Mouse (Mus musculus) limb, embryonic 14.5 days (tissue): ENCODE data around the gene Plxna1. TPM values are rescaled to one million over a fixed set of nuclear protein-coding genes. Genes with fewer than 3 reads are reported as not detected.

Experiments
- ATAC-seq: fragments of 200-750 bp; cut with Nextera tagmentation; 2 replicates; pipeline ENCODE4 v1.8.0; 2017; ENCODE audit warnings: low read depth, moderate number of reproducible peaks, moderate TSS enrichment; ENCODE audit not compliant: low FRiP score
- DNase-seq: peaks from one replicate; pipeline ENCODE4 v3.0.0-alpha.2; 2015; ENCODE audit warnings: low spot score
- H3K27ac ChIP-seq: fragments of 300-500 bp; sonication (generic); replicated peaks from 2 replicates; pipeline ENCODE4 v1.5.1; 2014; ENCODE audit warnings: low read depth, mild to moderate bottlenecking, low read length, moderate library complexity, mixed read lengths
- H3K27me3 ChIP-seq: fragments of 300-500 bp; sonication (generic); 2 replicates; pipeline ENCODE4 v1.6.1; 2014; ENCODE audit warnings: low read length, mixed read lengths; ENCODE audit not compliant: control insufficient read depth, insufficient read depth
- H3K36me3 ChIP-seq: fragments of 300-500 bp; sonication (generic); 2 replicates; pipeline ENCODE4 v1.6.1; 2014; ENCODE audit warnings: mild to moderate bottlenecking, low read length, moderate library complexity, mixed read lengths; ENCODE audit not compliant: control insufficient read depth, insufficient read depth
- H3K4me1 ChIP-seq: fragments of 300-500 bp; sonication (generic); 2 replicates; pipeline ENCODE4 v1.6.1; 2014; ENCODE audit warnings: antibody characterized with exemption, low read length, mixed read lengths; ENCODE audit not compliant: control insufficient read depth, insufficient read depth
- H3K4me2 ChIP-seq: fragments of 300-500 bp; sonication (generic); replicated peaks from 2 replicates; pipeline ENCODE4 v1.6.1; 2014; ENCODE audit warnings: low read depth, mild to moderate bottlenecking, low read length, moderate library complexity; ENCODE audit not compliant: severe bottlenecking
- H3K4me3 ChIP-seq: fragments of 300-500 bp; sonication (generic); replicated peaks from 2 replicates; pipeline ENCODE4 v1.5.1; 2014; ENCODE audit warnings: low read length
- H3K9ac ChIP-seq: fragments of 300-500 bp; sonication (generic); 2 replicates; pipeline ENCODE4 v1.6.1; 2014; ENCODE audit warnings: mild to moderate bottlenecking, low read depth, low read length, moderate library complexity; ENCODE audit not compliant: severe bottlenecking
- H3K9me3 ChIP-seq: fragments of 300-500 bp; sonication (generic); 2 replicates; pipeline ENCODE4 v1.6.1; 2016; ENCODE audit warnings: low read length; ENCODE audit not compliant: control insufficient read depth
- POLR2A ChIP-seq: fragments of 200-500 bp; IDR thresholded peaks from 2 replicates; pipeline ENCODE4 v1.8.0; 2012; ENCODE audit warnings: inconsistent platforms, mild to moderate bottlenecking, moderate library complexity, borderline replicate concordance; ENCODE audit not compliant: insufficient read depth, insufficient read length; ENCODE audit errors: extremely low read depth
- WGBS: fragments of 180-500 bp; shearing (Covaris S2); extraction: QIAGEN DNeasy Blood & Tissue Kit; methylation state at CpG from one replicate; pipeline ENCODE4 v1.1.7; 2014; 5-methylcytosine and 5-hydroxymethylcytosine counted together
- polyA plus RNA-seq, 2 experiments: library from polyadenylated mRNA; depleted of rRNA in 1 of 2; stranded (reverse) in 1 of 2; unstranded in 1 of 2; fragments of >200 nt; fragmentation: Nextera tagmentation in 1 of 2; extraction: Ambion mirVana in 1 of 2; gene quantifications; 2 replicates each; pipeline versions ENCODE4 v1.2.1 to v1.2.3; 2012 to 2014

Gene Plxna1
- 66.4 and 82.2 TPM in 2 replicates for polyA plus RNA-seq (2012; rRNA removed)
- polyA plus RNA-seq (2014; fragmentation: Nextera tagmentation; extraction: Ambion mirVana), result 36.8 and 39.1 TPM in 2 replicates

DNA sequence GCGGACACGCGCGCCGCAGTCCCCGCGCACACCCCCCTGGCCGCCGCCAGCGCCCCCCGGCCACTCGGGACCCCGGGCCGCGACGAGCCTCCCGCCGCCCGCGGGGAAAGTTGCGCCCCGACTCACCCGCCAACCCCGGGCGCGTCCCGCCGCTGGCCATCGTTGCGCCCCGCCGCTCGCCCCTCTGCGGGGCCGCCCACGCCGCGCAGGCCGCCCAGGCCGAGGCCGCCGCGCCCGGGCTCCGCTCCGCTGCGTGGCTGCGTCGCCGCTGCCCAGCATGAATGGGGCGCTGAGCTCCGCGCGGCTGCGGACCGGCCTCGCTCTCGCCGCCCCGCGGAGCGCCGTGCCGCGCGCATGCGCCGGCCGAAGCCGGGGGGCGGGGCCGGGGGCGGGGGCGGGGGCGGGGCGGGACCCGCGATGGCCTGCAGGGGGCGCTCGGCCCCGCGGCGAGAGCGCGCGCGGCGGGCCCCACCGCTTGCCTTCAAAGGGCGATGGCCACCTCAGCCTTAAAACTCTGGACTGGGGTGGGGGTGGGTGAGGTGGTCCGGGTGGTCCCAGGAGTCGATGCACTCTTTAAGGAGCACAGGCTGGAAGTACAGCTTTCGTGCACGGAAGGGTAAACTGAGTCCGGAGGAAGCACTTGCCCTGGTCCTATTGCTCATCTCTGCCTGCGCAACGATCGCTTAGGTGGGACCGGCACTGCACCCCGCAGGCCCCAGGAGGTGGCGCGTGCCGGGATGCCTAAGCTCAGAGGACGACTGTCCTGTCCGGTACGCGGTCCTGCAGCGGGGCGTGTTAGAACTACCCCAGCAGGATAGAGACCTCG, at the start of gene Plxna1:
Gene Plxna1 (minus strand): TSS at position 340 of the 826 bp plus-strand sequence.
- DNase-seq, result peak; percentile 52
- WGBS, result under 1% methylated on average over 49 of the region's 110 CpGs
- TF ChIP-seq POLR2A, result 0 out of 2 replicates have a peak, but pooled peaks have one; percentile 56
- H3K4me1 ChIP-seq, result peaks cover 25% of the 10 kb centered on the region
- H3K36me3 ChIP-seq, result no peaks in the 10 kb centered on the region
- H3K4me3 ChIP-seq, result peak within 1 kb of the TSS; percentile 96
- no peaks in the 10 kb centered on the region for H3K27me3 ChIP-seq
- ATAC-seq, result peak; percentile 89
- peak within 1 kb of the TSS; percentile 97 for H3K9ac ChIP-seq
- H3K9me3 ChIP-seq, result no peaks in the 10 kb centered on the region; the same call in 1 of the 2 replicates
- H3K4me2 ChIP-seq, result peak within 1 kb of the TSS; percentile 88
- H3K27ac ChIP-seq, result peak within 1 kb of the TSS; percentile 55; the same call in 1 of the 2 replicates

DNA sequence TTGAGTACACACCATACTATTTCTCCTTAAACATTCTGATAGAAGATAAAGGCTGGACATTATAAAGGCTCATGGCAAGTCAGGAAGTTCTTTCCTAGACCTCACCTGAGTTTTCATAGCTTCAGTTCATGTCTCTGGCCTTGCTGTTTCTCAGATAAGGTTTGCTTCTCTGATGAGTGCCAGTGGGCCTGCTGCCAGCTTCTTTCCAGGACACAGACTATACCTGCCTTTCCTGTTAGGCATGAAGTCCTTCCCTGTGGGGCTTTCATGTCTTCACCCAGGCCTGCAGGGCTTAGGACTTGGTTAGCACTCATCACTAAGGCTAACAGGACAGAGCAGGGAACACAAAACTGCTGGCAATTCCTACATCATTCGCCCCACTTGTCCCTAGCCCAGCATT, 46.6 kb upstream of the Plxna1 start:
- no peaks in the 10 kb centered on the region for H3K9me3 ChIP-seq
- no peak overlapping the region for H3K4me2 ChIP-seq
- no peak overlapping the region for H3K9ac ChIP-seq
- no peaks in the 10 kb centered on the region for H3K4me1 ChIP-seq
- DNase-seq, result no peak
- no peak overlapping the region for H3K27ac ChIP-seq
- H3K36me3 ChIP-seq, result no peaks in the 10 kb centered on the region
- no peak overlapping the region for H3K4me3 ChIP-seq
- WGBS, result 86% methylated on average over 1 of the region's 1 CpGs
- no peak for TF ChIP-seq POLR2A
- H3K27me3 ChIP-seq, result no peaks in the 10 kb centered on the region
- no peak for ATAC-seq

DNA sequence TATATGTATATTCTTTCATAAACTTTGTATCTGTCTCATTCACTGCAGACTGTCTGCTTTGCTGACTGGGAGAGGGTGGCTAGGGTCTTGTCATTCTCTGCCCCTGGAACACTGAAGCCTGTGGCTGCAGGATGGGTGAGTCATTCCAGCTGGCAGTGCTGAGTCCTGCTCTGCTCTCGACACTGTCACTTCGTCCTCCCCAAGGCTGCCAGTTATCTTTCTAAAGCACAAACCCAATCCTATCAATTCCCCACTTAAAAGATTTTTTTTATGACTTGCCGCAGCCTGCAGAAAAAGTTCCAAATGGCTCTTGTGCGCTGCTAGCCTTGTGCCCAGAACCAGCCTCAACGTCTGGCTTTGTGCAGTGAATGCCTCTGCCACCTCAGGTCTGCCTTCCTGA, 45.8 kb upstream of the Plxna1 start:
- DNase-seq (no peak), ATAC-seq (no peak)
- Histone ChIP-seq H3K9me3 (no peaks in the 10 kb centered on the region), H3K36me3 (no peaks in the 10 kb centered on the region), H3K4me3 (no peak overlapping the region), H3K27ac (no peak overlapping the region), H3K9ac (no peak overlapping the region), H3K27me3 (no peaks in the 10 kb centered on the region), H3K4me1 (peaks cover 6% of the 10 kb centered on the region), H3K4me2 (no peak overlapping the region)
- 70% methylated on average over 5 of the region's 5 CpGs for WGBS
- no peak for TF ChIP-seq POLR2A

DNA sequence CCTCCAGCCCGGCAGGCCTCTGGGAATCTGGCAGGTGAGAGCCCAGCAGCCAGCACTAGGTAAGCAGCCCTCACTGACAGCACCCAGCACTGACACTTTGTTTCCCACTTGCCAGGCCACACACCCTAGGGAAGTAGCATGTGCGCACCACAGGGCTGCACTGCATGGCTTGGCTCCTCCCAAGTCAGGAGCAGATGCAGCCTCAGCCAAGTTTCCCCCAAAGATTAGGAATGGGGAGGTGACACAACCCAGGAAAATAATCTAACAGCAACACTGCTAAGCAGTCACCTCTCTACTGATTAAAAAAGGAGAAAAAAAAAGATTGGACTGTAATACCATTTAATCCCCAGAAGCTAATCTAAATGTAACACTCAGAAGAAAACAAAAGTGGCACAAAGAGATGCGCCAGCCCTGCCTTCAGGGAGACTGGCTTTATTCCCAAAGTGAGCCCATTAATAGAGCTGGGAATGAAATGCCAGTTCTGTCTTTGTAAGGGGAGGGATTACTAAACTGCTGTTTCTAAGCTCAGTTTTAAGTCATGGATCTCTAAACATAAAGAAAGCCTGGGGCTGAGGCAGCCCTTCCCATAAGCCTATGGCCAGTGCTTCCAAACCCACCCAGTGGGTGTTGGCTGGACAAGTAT, 44.9 kb upstream of the Plxna1 start:
- 86% methylated on average over 3 of the region's 3 CpGs for WGBS

DNA sequence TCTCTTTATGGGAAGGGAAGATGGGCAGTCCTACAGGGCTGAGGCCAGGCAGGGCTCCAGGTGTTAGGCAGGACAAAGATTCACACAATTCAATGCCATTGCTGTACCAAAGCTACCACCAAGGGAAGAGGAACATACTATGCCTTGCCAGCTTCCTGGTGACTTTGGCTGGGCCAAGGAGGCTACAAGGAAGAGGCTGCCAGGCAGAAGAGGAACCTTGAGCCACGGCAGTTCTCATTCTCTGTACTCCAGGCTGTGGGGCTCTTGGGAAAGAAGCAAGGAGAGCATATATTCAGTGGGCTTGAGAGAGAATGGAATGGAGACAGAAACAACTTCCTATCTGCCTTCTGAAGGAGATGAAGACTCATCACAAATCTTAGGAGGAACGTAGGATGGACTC, 42.5 kb upstream of the Plxna1 start:
- Histone ChIP-seq H3K9me3 (no peaks in the 10 kb centered on the region), H3K9ac (no peak overlapping the region), H3K27me3 (no peaks in the 10 kb centered on the region), H3K4me2 (no peak overlapping the region), H3K4me3 (no peak overlapping the region), H3K27ac (no peak overlapping the region), H3K4me1 (peaks cover 6% of the 10 kb centered on the region), H3K36me3 (no peaks in the 10 kb centered on the region)
- ATAC-seq (no peak), DNase-seq (no peak)
- 75% methylated on average over 2 of the region's 2 CpGs for WGBS
- no peak for TF ChIP-seq POLR2A

More for the DNA sequence above, 44.9 kb upstream of the Plxna1 start:
- Histone ChIP-seq H3K4me3 (no peak overlapping the region), H3K27ac (no peak overlapping the region), H3K4me2 (no peak overlapping the region), H3K27me3 (no peaks in the 10 kb centered on the region), H3K9me3 (no peaks in the 10 kb centered on the region), H3K36me3 (no peaks in the 10 kb centered on the region), H3K4me1 (peaks cover 6% of the 10 kb centered on the region), H3K9ac (no peak overlapping the region)
- no peak for TF ChIP-seq POLR2A
- ATAC-seq (no peak), DNase-seq (no peak)
